Mouse (Mus musculus): ENCODE measurements at regions not wholly inside any gene's neighbourhood (a gene's known extent, or its start where the extent isn't known, plus 50 kb on each side); places are given as distances from the start of the nearest gene placed in this dataset.

- DNase-seq (ENCODE audit: low read depth), result no peak
These were observed 269.7 kb downstream of the Cbln1 start for GRCm38 (mm10) chr8:87202639-87203160.

- DNase-seq (ENCODE audit: low read depth), result peak; percentile 5
These were observed 272.8 kb downstream of the Cbln1 start for GRCm38 (mm10) chr8:87199461-87200131.

- DNase-seq (ENCODE audit: low read depth), result peak; percentile 7
These were observed 274.4 kb downstream of the Cbln1 start for GRCm38 (mm10) chr8:87197867-87198536.

- no peak for DNase-seq (ENCODE audit: low read depth)
These were observed 275.4 kb downstream of the Cbln1 start for GRCm38 (mm10) chr8:87197000-87197399.

- no peak for DNase-seq (ENCODE audit: low read depth)
These were observed 276.4 kb downstream of the Cbln1 start for GRCm38 (mm10) chr8:87196050-87196449.

- no peak for DNase-seq (ENCODE audit: low read depth)
These were observed 282.5 kb downstream of the Cbln1 start for GRCm38 (mm10) chr8:87189791-87190385.

GRCm38 (mm10) chr8:87182888-87183287 is 289.5 kb downstream of the Cbln1 start:
- DNase-seq (ENCODE audit: low read depth), result peak; percentile 66

GRCm38 (mm10) chr8:87178561-87178960 is 293.5 kb upstream of the N4bp1 start:
- DNase-seq (ENCODE audit: low read depth), result no peak

- DNase-seq (ENCODE audit: low read depth), result no peak
These were observed 292.6 kb upstream of the N4bp1 start for GRCm38 (mm10) chr8:87177620-87178019.

- DNase-seq (ENCODE audit: low read depth), result peak; percentile 62
These were observed 290.0 kb upstream of the N4bp1 start for GRCm38 (mm10) chr8:87175097-87175496.

- peak; percentile 66 for DNase-seq (ENCODE audit: low read depth)
These were observed 288.7 kb upstream of the N4bp1 start for GRCm38 (mm10) chr8:87173720-87174119.

- DNase-seq (ENCODE audit: low read depth), result no peak
These were observed 281.7 kb upstream of the N4bp1 start for GRCm38 (mm10) chr8:87166771-87167170.

- no peak for DNase-seq (ENCODE audit: low read depth)
These were observed 275.4 kb upstream of the N4bp1 start for GRCm38 (mm10) chr8:87160416-87160815.

GRCm38 (mm10) chr8:87158322-87158721 is 273.3 kb upstream of the N4bp1 start:
- DNase-seq (ENCODE audit: low read depth), result no peak

GRCm38 (mm10) chr8:87155819-87156425 is 270.9 kb upstream of the N4bp1 start:
- no peak for DNase-seq (ENCODE audit: low read depth)

- DNase-seq (ENCODE audit: low read depth), result no peak
These were observed 267.2 kb upstream of the N4bp1 start for GRCm38 (mm10) chr8:87152068-87152915.

GRCm38 (mm10) chr8:87148853-87149252 is 263.8 kb upstream of the N4bp1 start:
- DNase-seq (ENCODE audit: low read depth), result no peak

GRCm38 (mm10) chr8:87147704-87148103 is 262.6 kb upstream of the N4bp1 start:
- DNase-seq (ENCODE audit: low read depth), result no peak

GRCm38 (mm10) chr8:87137412-87137811 is 252.4 kb upstream of the N4bp1 start:
- DNase-seq (ENCODE audit: low read depth), result no peak

GRCm38 (mm10) chr8:87131716-87132115 is 246.7 kb upstream of the N4bp1 start:
- peak; percentile 53 for DNase-seq (ENCODE audit: low read depth)

- DNase-seq (ENCODE audit: low read depth), result peak; percentile 6
These were observed 245.6 kb upstream of the N4bp1 start for GRCm38 (mm10) chr8:87130691-87131090.

- no peak for DNase-seq (ENCODE audit: low read depth)
These were observed 243.5 kb upstream of the N4bp1 start for GRCm38 (mm10) chr8:87128593-87128992.
